Mouse (Mus musculus): Measurements from ENCODE around the gene Mettl17.

The Mettl17 gene

GRCm38 (mm10) chr14:51929968-51930367, 45.3 kb downstream of the Mettl17 start:
- DNase-seq: no peak

GRCm38 (mm10) chr14:51930824-51931223, 46.2 kb downstream of the Mettl17 start:
- DNase-seq: peak; percentile 74

- no peak for DNase-seq
Observed at GRCm38 (mm10) chr14:51932092-51933020, 47.7 kb downstream of the Mettl17 start.

GRCm38 (mm10) chr14:51939005-51939404, 54.4 kb downstream of the Mettl17 start:
- DNase-seq: no peak

- DNase-seq: peak; percentile 35
Observed at GRCm38 (mm10) chr14:51940944-51941560, 56.4 kb downstream of the Mettl17 start.

- DNase-seq: no peak
Observed at GRCm38 (mm10) chr14:51941577-51941976, 56.9 kb downstream of the Mettl17 start.

- no peak for DNase-seq
Observed at GRCm38 (mm10) chr14:51942236-51942635, 57.6 kb downstream of the Mettl17 start.
